Mouse (Mus musculus) spleen, adult 18-20 months (tissue): Measurements from ENCODE around the gene Arsb.

Source experiments
- DNase-seq, 2 experiments: peaks; one replicate each; pipeline ENCODE4 v3.0.0; 2022; ENCODE audit warnings: mixed read lengths in 2 of 2

Gene Arsb

DNA sequence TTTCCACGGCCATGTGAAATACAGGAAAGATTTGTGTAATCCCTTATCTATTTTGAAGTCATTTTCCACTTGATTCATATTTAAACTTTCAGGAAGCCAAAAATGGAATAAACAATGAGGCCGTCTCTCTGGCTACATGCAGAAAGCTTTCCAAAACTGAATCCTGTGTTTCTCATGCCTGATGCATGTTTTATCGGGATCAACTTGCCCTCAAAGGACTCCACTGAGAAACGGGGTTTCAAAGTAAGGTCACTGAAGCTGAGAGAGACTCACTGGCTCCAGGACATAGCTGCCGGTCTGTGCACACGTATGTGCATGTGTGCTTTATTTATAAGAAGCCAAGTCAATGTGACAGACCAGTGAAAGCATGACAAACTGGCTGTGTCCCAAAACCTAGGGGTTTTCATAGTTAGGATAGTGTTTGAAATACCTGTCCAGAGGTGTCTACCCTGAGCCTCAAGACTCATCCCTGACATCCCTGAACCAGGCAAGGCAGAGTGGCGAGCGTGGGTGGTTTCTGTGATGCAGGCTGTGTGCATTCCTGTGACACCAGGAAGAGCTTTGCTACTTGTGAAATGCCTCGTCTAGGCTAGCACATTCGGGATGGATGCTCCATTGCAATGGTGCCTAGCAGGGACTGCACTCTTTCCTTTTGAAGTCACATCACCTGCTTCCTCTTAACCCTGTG lies 75.5 kb downstream of the Arsb start:
- DNase-seq = no peak

DNA sequence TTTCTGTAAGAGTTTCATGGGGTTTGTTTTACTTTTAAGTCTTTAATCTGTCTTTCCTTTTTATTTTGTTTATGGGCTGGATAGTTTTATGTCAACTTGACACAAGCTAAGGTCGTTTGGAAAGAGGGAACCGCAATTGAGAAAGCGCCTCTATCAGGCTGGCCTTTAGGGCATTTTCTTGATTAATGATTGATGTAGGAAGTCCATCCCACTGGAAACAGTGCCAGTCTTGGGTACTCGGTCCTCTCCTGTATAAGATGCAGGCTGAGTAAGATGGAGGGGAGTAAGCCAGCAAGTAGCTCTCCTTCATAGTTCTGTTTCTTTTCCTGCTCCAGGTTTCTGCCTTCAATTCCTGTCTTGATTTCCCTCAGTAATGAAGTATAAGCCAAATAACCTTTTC lies 76.2 kb downstream of the Arsb start:
- no peak for DNase-seq

- DNase-seq = no peak
Measured at GRCm38 (mm10) chr13:93848615-93849014, 77.2 kb downstream of the Arsb start.

- no peak for DNase-seq
Measured at GRCm38 (mm10) chr13:93849751-93850355, 78.4 kb downstream of the Arsb start.

- DNase-seq = no peak
Measured at GRCm38 (mm10) chr13:93850674-93851073, 79.2 kb downstream of the Arsb start.

DNA sequence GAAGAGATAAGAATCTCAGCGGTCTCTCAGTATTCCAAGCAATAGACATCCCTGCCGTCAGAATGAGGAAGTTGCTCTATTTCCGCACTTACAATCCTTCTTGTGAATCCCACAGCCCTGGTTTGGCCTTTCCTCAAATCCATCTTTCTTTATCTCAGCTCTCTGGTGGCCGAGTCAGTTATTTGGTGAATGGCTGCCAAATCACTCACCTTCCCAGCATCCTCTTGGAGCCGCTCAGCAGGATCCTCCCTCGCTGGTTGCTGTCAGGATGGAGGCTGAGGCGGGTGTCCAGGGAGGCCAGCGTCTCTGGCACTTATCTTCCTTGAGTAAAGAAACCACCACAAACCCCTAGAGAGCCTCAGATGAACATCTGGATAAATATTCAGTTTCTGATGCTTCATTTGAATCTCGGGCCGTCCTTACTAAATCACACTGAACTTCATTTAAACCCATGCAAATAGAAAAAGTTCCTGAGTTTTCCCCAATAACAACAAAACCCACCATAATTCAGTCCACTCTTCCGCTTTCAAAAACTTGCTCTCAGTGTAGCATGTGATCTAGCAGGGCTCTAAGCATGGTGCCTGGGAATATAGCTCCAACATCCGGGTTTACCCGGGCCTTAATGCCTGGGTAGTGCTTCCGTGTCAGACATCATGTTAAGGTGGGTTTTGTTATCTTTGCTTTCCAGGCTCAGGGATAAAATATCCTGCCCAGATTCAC lies 81.1 kb downstream of the Arsb start:
- DNase-seq = no peak

- no peak for DNase-seq
Measured at GRCm38 (mm10) chr13:93853767-93854166, 82.3 kb downstream of the Arsb start.

DNA sequence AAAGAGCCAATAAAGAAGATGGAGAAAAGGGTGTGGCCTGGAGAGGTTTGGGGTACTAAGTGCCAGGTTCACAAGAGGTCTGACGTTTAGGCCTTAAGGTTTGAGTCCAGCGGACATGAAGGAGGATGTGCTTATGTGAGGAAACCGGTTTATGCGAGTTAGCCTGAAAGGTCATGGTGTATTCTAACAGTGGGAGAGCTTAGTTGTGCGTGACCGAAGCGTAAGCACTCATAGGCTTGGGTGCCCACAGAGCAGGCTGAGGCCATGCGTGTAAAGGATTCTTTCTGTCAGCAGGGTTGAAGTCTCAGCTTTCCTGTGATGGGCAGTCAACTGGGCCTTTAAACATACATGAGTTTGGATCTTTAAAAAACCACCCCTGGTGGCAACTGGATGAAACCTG lies 82.9 kb downstream of the Arsb start:
- no peak for DNase-seq

DNA sequence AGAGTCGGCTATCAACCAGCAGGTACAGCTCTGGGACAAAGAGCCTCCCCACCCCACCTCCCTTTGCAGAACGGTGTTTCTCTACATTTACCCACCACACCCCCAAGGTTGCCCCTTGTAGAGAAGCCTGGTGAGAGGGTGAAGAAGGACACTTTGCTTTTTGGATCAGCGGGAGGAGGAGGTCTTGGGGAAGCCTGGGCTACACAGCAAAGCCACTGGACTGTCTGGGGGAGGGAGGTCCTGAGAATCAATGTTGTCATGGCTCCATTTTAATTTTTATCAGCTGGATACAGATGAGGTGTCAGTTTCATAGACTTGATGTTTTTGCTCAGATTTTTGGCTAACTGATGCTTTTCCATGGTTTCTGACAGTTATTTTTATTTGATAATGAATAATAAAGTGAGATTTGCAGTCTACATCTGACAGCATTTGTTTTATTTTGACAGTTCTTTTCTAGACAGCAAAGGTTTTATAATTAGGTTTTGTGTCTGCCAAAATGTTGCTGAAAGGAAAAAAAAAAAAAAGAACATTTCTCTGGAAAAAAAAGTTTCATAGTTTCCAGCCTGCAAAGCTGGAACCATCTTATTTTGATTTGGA lies 83.6 kb downstream of the Arsb start:
- DNase-seq = no peak

- no peak for DNase-seq
Measured at GRCm38 (mm10) chr13:93855701-93856183, 84.3 kb downstream of the Arsb start.

GRCm38 (mm10) chr13:93861211-93861610 lies 89.8 kb downstream of the Arsb start:
- DNase-seq = no peak

DNA sequence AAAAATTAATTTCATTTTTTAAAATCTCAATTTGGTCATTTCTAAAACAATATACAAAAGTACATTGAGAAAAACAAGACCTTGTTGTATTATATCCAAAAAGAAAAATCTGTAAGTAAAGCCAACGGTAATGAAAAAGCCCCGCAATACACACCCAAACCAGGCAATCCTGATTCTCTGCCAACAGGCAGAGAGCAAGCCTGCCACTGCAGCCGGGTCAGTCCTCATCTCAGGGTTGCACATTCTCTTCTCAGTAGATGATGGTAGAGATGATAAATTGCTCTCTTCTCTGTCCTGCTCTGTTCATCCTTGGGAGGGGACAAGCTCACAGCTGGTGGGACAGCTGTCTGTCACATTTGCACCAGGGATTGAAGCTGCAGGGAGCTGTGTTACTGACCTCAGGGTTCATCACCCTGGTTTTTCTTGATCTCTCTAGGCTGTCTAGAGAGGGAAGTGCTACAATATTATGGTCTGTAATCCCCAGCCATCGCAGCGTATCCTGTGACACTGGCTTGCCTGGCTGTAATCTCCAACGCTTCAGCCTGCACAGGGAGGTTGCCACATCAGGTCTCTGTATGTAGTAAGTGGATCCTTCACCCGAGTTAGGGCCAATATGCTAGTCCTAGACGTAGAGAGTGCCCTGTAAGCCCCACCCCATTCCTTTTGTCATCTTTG lies 92.8 kb downstream of the Arsb start:
- DNase-seq = no peak

- no peak for DNase-seq
Measured at GRCm38 (mm10) chr13:93866638-93867037, 95.2 kb downstream of the Arsb start.

- no peak for DNase-seq
Measured at GRCm38 (mm10) chr13:93871681-93872080, 100.3 kb downstream of the Arsb start.

GRCm38 (mm10) chr13:93872591-93872990 lies 101.2 kb downstream of the Arsb start:
- DNase-seq = no peak

- DNase-seq = no peak
Measured at GRCm38 (mm10) chr13:93877924-93878323, 106.5 kb downstream of the Arsb start.

GRCm38 (mm10) chr13:93879426-93879825 lies 108.0 kb downstream of the Arsb start:
- DNase-seq = no peak

GRCm38 (mm10) chr13:93882132-93882531 lies 110.7 kb downstream of the Arsb start:
- no peak for DNase-seq

DNA sequence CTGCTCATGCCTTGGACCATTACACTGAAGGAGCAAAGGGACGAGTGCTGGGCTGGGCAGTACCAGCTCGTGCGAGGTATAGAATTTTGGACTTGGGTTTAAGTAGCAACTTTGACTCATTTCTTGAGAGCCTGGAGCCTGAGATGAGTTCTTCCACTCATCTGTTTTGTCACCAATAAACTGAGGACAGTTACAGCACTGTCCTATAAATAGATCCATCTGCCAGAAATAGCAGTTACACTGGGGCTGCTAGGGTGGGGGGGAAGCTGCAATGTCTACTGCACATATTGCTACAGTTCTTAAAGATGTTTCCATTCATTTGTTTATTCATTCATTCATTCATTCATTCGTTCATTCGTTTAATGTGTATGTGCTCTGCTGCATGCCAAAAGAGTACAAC lies 115.6 kb downstream of the Arsb start:
- no peak for DNase-seq

DNA sequence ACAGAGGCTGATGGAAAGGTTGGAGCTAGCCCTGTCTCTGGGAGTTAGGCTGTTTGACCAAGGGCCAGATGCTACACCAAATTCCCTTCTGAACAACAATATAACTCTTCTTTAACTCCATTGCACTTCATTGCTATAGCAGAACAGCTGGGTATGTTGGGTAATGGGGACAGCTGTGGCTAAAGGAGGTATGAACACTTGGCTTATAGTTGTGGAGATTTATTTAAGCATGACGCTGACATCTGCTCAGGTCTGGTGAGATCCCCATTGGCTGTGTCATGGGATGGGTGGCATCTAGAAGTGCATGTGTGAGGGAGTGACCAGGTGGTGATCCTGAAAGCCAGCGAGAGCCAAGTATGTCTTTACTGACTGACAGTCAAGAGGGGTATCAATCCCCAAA lies 116.8 kb downstream of the Arsb start:
- no peak for DNase-seq

- no peak for DNase-seq
Measured at GRCm38 (mm10) chr13:93888916-93889315, 117.5 kb downstream of the Arsb start.

DNA sequence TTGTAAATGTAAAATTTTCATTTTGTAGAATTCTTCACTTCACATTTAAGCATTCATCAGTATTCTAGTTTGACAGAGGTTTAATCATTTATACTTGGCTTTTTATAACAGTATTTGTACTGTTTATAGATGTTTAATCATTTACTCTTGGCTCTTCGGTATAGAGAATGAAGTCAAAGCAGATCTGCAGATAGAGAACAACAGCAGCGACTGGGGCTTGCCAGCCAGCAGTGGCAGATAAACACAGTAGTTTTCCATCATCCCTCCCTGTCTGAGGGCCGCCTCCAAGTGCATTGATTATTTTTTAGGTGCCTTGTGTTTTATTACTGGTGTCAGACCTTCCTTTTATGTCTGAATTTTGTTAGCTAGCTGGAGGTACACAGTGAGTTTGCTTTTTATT lies 118.6 kb downstream of the Arsb start:
- DNase-seq = no peak

GRCm38 (mm10) chr13:93891276-93891675 lies 119.8 kb downstream of the Arsb start:
- DNase-seq = no peak
